Mouse (Mus musculus) hindbrain, embryonic 12.5 days (tissue): ENCODE data around the gene Sned1. TPM values are rescaled to one million over a fixed set of nuclear protein-coding genes. Genes with fewer than 3 reads are reported as not detected.
A peak's percentile ranks its signal among the peaks of the same experiment; 100 is the strongest.
"Not testable (repeated sequence)": the region's sequence is repeated elsewhere in the genome, so short reads cannot be mapped to it uniquely, and the experiment has no call there.

Experiments
- ATAC-seq: fragments of 200-750 bp; cut with Nextera tagmentation; 2 replicates; pipeline ENCODE4 v1.8.0; 2017; ENCODE audit warnings: moderate TSS enrichment; ENCODE audit not compliant: low FRiP score
- H3K27ac ChIP-seq: fragments of 300-500 bp; sonication (generic); 2 replicates; pipeline ENCODE4 v1.5.1; 2016; ENCODE audit warnings: mild to moderate bottlenecking
- H3K27me3 ChIP-seq: fragments of 300-500 bp; sonication (generic); 2 replicates; pipeline ENCODE4 v1.6.1; 2016; ENCODE audit warnings: mild to moderate bottlenecking
- H3K36me3 ChIP-seq: fragments of 300-500 bp; sonication (generic); 2 replicates; pipeline ENCODE4 v1.6.1; 2016; ENCODE audit warnings: mild to moderate bottlenecking
- H3K4me1 ChIP-seq: fragments of 300-500 bp; sonication (generic); 2 replicates; pipeline ENCODE4 v1.6.1; 2016
- H3K4me2 ChIP-seq: fragments of 300-500 bp; sonication (generic); replicated peaks from 2 replicates; pipeline ENCODE4 v1.6.1; 2016; ENCODE audit warnings: mild to moderate bottlenecking
- H3K4me3 ChIP-seq: fragments of 300-500 bp; sonication (generic); 2 replicates; pipeline ENCODE4 v1.5.1; 2016; ENCODE audit warnings: mild to moderate bottlenecking
- H3K9ac ChIP-seq: fragments of 300-500 bp; sonication (generic); 2 replicates; pipeline ENCODE4 v1.6.1; 2016; ENCODE audit warnings: mild to moderate bottlenecking, moderate library complexity
- H3K9me3 ChIP-seq: fragments of 300-500 bp; sonication (generic); replicated peaks from 2 replicates; pipeline ENCODE4 v1.6.1; 2016; ENCODE audit warnings: mild to moderate bottlenecking
- WGBS: fragments of 180-500 bp; shearing (Covaris S2); methylation state at CpG from one replicate; pipeline ENCODE4 v1.1.7; 2016; 5-methylcytosine and 5-hydroxymethylcytosine counted together
- polyA plus RNA-seq: library from polyadenylated mRNA; unstranded; fragments of >200 nt; fragmentation: Nextera tagmentation; extraction: Ambion mirVana; gene quantifications from 2 replicates; pipeline ENCODE4 v1.2.1, GENCODE M21; 2016

Sned1 gene
- 15.2 and 16.2 TPM in 2 replicates for polyA plus RNA-seq

GRCm38 (mm10) chr1:93235576-93236544, at the start of gene Sned1:
Gene Sned1, plus strand, starts transcription at chr1:93235841.
- Histone ChIP-seq H3K27ac (0 out of 2 replicates have a peak within 1 kb of the TSS, but pooled peaks have one; percentile 17), H3K9ac (peak within 1 kb of the TSS; percentile 68), H3K4me1 (peaks cover 15% of the 10 kb centered on the region), H3K36me3 (no peaks in the 10 kb centered on the region), H3K4me2 (peak within 1 kb of the TSS; percentile 100), H3K9me3 (no peaks in the 10 kb centered on the region), H3K4me3 (peak within 1 kb of the TSS; percentile 56), H3K27me3 (peaks cover 45% of the 10 kb centered on the region)
- ATAC-seq, result peak; percentile 85
- WGBS, result under 1% methylated on average over 85 of the region's 100 CpGs

GRCm38 (mm10) chr1:93190726-93191305, 44.8 kb upstream of the Sned1 start:
- Histone ChIP-seq H3K4me2 (0 out of 2 replicates have a peak overlapping the region, but pooled peaks have one; percentile 3), H3K4me3 (no peak overlapping the region), H3K9ac (no peak overlapping the region), H3K4me1 (peaks cover 10% of the 10 kb centered on the region), H3K36me3 (no peaks in the 10 kb centered on the region), H3K9me3 (0 out of 2 replicates have a peak, but pooled peaks cover 5% of the 10 kb centered on the region), H3K27ac (no peak overlapping the region), H3K27me3 (peaks cover 30% of the 10 kb centered on the region)
- under 1% methylated on average over 9 of the region's 17 CpGs for WGBS
- no peak for ATAC-seq

DNA sequence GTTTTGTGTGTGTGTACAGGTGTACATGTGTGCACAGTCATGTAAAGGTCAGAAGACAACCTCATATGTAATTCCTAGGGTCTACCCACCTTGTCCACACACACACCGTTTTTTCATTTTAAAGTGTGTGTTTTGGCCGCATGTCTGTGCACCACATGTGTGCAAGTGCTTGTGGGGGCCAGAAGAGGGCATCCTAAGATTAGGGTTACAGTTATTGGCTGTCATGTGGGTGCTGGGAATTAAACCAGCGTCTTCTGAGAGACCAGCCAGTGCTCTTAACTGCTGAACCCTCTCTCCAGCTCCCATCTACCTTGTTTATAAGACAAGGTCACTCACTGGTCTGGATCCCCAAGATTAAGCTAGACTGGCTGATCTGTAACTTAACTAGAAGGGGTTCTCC, 40.7 kb upstream of the Sned1 start:
- WGBS, result 92% methylated on average over 3 of the region's 3 CpGs

DNA sequence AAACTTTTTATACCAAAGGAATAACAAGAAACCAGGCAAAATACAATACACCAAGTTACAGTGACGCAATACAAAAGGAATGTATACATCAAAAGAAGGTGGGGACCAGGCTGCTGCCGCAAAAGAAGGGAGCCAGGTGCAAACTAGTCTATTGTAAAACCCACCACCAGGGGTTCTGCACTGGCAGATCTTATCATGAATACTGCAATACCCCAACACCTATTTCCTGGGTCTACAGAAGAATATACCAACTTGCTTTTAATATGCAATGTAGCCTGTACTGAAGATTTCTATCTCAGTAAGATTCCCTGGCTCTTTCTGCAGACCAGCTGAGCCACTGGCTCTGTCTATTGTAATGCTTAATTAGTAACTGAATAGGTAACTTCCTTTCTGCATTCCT, 38.2 kb upstream of the Sned1 start:
- H3K36me3 ChIP-seq, result not testable (repeated sequence)

More for the DNA sequence above, 40.7 kb upstream of the Sned1 start:
- 0 out of 2 replicates have a peak, but pooled peaks cover 5% of the 10 kb centered on the region for H3K9me3 ChIP-seq
- no peaks in the 10 kb centered on the region for H3K36me3 ChIP-seq
- peaks cover 18% of the 10 kb centered on the region for H3K27me3 ChIP-seq
- H3K9ac ChIP-seq, result no peak overlapping the region
- H3K4me2 ChIP-seq, result no peak overlapping the region
- no peak for ATAC-seq
- H3K27ac ChIP-seq, result no peak overlapping the region
- H3K4me3 ChIP-seq, result no peak overlapping the region
- H3K4me1 ChIP-seq, result peaks cover 10% of the 10 kb centered on the region

GRCm38 (mm10) chr1:93197916-93198315, 37.7 kb upstream of the Sned1 start:
- Histone ChIP-seq H3K36me3 (no peaks in the 10 kb centered on the region), H3K9ac (no peak overlapping the region), H3K4me1 (no peaks in the 10 kb centered on the region), H3K9me3 (0 out of 2 replicates have a peak, but pooled peaks cover 5% of the 10 kb centered on the region), H3K4me2 (no peak overlapping the region), H3K27ac (no peak overlapping the region), H3K27me3 (no peaks in the 10 kb centered on the region), H3K4me3 (no peak overlapping the region)
- ATAC-seq, result no peak
- 86% methylated on average over 3 of the region's 3 CpGs for WGBS

More for the DNA sequence above, 38.2 kb upstream of the Sned1 start:
- H3K27me3 ChIP-seq, H3K4me1 ChIP-seq, H3K27ac ChIP-seq, H3K9me3 ChIP-seq, H3K4me3 ChIP-seq, H3K9ac ChIP-seq, ATAC-seq, H3K4me2 ChIP-seq: not testable (repeated sequence)
- WGBS, result 93% methylated on average over 2 of the region's 2 CpGs

GRCm38 (mm10) chr1:93206277-93206970, 29.2 kb upstream of the Sned1 start:
- Histone ChIP-seq H3K9me3 (no peaks in the 10 kb centered on the region), H3K4me3 (no peak overlapping the region), H3K4me1 (peaks cover 33% of the 10 kb centered on the region), H3K4me2 (no peak overlapping the region), H3K27me3 (no peaks in the 10 kb centered on the region), H3K9ac (no peak overlapping the region), H3K27ac (no peak overlapping the region), H3K36me3 (no peaks in the 10 kb centered on the region)
- 64% methylated on average over 12 of the region's 12 CpGs for WGBS
- ATAC-seq, result no peak

DNA sequence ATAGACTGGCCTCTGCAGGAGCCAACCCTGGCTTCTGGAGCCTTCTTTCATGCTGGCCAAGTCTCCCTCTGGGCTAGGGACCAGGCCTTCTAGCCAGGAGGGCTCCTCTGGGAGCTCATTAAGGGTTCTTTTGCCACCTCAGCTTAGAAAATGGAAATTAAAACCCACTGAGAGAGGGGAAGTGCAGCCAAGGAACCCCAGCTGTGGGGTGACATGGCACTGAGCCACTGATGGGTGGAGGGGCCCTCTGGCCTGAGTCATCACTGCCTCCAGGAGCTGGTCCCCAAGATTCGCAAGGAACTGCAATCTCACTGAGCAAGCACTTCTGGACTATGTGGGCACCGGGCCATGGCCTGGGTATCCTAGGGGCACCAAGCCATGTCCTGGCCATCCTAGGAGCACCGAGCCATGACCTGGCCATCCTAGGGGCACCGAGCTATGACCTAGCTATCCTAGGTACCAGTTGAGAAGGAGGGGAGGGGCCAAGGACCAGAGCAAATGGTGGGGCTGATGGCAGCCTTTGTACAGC, 28.0 kb upstream of the Sned1 start:
- Histone ChIP-seq H3K27me3 (no peaks in the 10 kb centered on the region), H3K36me3 (no peaks in the 10 kb centered on the region), H3K27ac (no peak overlapping the region), H3K4me3 (no peak overlapping the region), H3K4me2 (no peak overlapping the region), H3K4me1 (peaks cover 40% of the 10 kb centered on the region), H3K9me3 (no peaks in the 10 kb centered on the region), H3K9ac (no peak overlapping the region)
- 93% methylated on average over 4 of the region's 4 CpGs for WGBS
- no peak for ATAC-seq

GRCm38 (mm10) chr1:93210213-93210641, 25.4 kb upstream of the Sned1 start:
- ATAC-seq, result peak; percentile 77
- peak overlapping the region; percentile 66; the same call in 1 of the 2 replicates for H3K27ac ChIP-seq

GRCm38 (mm10) chr1:93211019-93211418, 24.6 kb upstream of the Sned1 start:
- no peaks in the 10 kb centered on the region for H3K9me3 ChIP-seq
- 76% methylated on average over 11 of the region's 11 CpGs for WGBS
- no peaks in the 10 kb centered on the region for H3K27me3 ChIP-seq
- no peak overlapping the region for H3K9ac ChIP-seq
- peaks cover 45% of the 10 kb centered on the region for H3K4me1 ChIP-seq
- H3K27ac ChIP-seq, result no peak overlapping the region
- no peak overlapping the region for H3K4me3 ChIP-seq
- no peak for ATAC-seq
- H3K36me3 ChIP-seq, result no peaks in the 10 kb centered on the region
- no peak overlapping the region for H3K4me2 ChIP-seq

More at GRCm38 (mm10) chr1:93210213-93210641, 25.4 kb upstream of the Sned1 start:
- H3K9ac ChIP-seq, result no peak overlapping the region
- H3K36me3 ChIP-seq, result no peaks in the 10 kb centered on the region
- peaks cover 47% of the 10 kb centered on the region for H3K4me1 ChIP-seq
- H3K27me3 ChIP-seq, result no peaks in the 10 kb centered on the region
- 0 out of 2 replicates have a peak overlapping the region, but pooled peaks have one; percentile 6 for H3K4me2 ChIP-seq
- no peaks in the 10 kb centered on the region for H3K9me3 ChIP-seq
- no peak overlapping the region for H3K4me3 ChIP-seq
- 48% methylated on average over 9 of the region's 9 CpGs for WGBS

- Histone ChIP-seq H3K36me3 (no peaks in the 10 kb centered on the region), H3K27me3 (no peaks in the 10 kb centered on the region; the same call in 1 of the 2 replicates), H3K4me3 (no peak overlapping the region), H3K27ac (no peak overlapping the region), H3K9ac (no peak overlapping the region), H3K4me2 (no peak overlapping the region), H3K4me1 (peaks cover 44% of the 10 kb centered on the region), H3K9me3 (no peaks in the 10 kb centered on the region)
- ATAC-seq, result no peak
- WGBS, result 39% methylated on average over 10 of the region's 10 CpGs
These were observed 24.0 kb upstream of the Sned1 start for GRCm38 (mm10) chr1:93211549-93212220.

DNA sequence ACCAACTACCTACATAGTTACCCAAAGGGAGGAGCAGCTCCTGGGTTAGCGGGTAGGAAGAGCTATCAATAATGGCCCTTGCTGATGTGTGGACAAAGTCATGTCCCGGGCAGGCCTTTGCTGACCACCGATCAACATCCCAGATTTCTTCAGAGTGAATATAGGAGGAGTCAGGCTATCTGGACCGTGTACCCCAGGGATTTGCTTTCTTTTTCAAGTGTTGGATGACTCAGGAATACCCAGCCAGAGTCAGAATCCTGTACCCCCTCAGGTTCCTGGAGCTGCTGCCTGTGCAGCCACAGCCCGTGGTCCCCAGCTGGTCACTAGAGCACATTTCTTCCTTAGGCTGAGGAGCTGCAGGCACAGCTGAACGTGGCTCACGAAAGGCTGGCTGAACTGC, 23.2 kb upstream of the Sned1 start:
- Histone ChIP-seq H3K27ac (no peak overlapping the region), H3K4me1 (peaks cover 46% of the 10 kb centered on the region), H3K9me3 (no peaks in the 10 kb centered on the region), H3K4me2 (no peak overlapping the region), H3K4me3 (no peak overlapping the region), H3K36me3 (no peaks in the 10 kb centered on the region), H3K9ac (no peak overlapping the region), H3K27me3 (no peaks in the 10 kb centered on the region; the same call in 1 of the 2 replicates)
- 82% methylated on average over 7 of the region's 7 CpGs for WGBS
- no peak for ATAC-seq
